Mouse (Mus musculus) erythroblast, embryonic 14.5 days (primary cell): Measurements from ENCODE around the gene Ssx2ip. TPM values are rescaled to one million over a fixed set of nuclear protein-coding genes. Genes with fewer than 3 reads are reported as not detected.

Source experiments
- H3K27me3 ChIP-seq: 2 replicates; pipeline ENCODE4 v1.6.1; 2012; ENCODE audit warnings: inconsistent platforms; ENCODE audit not compliant: control insufficient read depth
- H3K36me3 ChIP-seq: 2 replicates; pipeline ENCODE4 v1.6.1; 2012; ENCODE audit warnings: mild to moderate bottlenecking, inconsistent platforms; ENCODE audit not compliant: control insufficient read depth
- H3K4me1 ChIP-seq: 2 replicates; pipeline ENCODE4 v1.6.1; 2012; ENCODE audit warnings: inconsistent platforms; ENCODE audit not compliant: control insufficient read depth
- H3K4me3 ChIP-seq: replicated peaks from 2 replicates; pipeline ENCODE3; 2012; ENCODE audit warnings: moderate library complexity, mild to moderate bottlenecking, inconsistent platforms
- H3K9me3 ChIP-seq: 2 replicates; pipeline ENCODE4 v1.6.1; 2012; ENCODE audit warnings: low read length, inconsistent platforms, mixed read lengths; ENCODE audit not compliant: control insufficient read depth
- GATA1 ChIP-seq: IDR thresholded peaks from 2 replicates; pipeline ENCODE4 v1.6.1; 2012; ENCODE audit warnings: low read length, inconsistent platforms, mixed read lengths
- TAL1 ChIP-seq: IDR thresholded peaks from 3 replicates; pipeline ENCODE4 v1.6.1; 2012; ENCODE audit warnings: low read length, inconsistent platforms, mixed read lengths
- polyA plus RNA-seq: library from polyadenylated mRNA; stranded (reverse); fragments of >175 nt; gene quantifications from 2 replicates; pipeline ENCODE4 v1.2.3, GENCODE M21; 2012

Ssx2ip gene
- polyA plus RNA-seq, 1 experiment: 7.2 TPM

- Histone ChIP-seq H3K9me3 (no peaks in the 10 kb centered on the region), H3K27me3 (no peaks in the 10 kb centered on the region), H3K36me3 (no peaks in the 10 kb centered on the region), H3K4me1 (peaks cover 82% of the 10 kb centered on the region), H3K4me3 (peak overlapping the region; percentile 42)
- peak; percentile 90 for TF ChIP-seq TAL1
- TF ChIP-seq GATA1: peak; percentile 66
Observed at GRCm38 (mm10) chr3:146376337-146377130, 27.9 kb upstream of the Ssx2ip start.

- peaks cover 84% of the 10 kb centered on the region for H3K4me1 ChIP-seq
- no peaks in the 10 kb centered on the region for H3K36me3 ChIP-seq
- TF ChIP-seq TAL1: no peak
- no peak for TF ChIP-seq GATA1
- H3K9me3 ChIP-seq: no peaks in the 10 kb centered on the region
- H3K4me3 ChIP-seq: no peak overlapping the region
- no peaks in the 10 kb centered on the region for H3K27me3 ChIP-seq
Observed at GRCm38 (mm10) chr3:146377216-146377615, 27.2 kb upstream of the Ssx2ip start.

GRCm38 (mm10) chr3:146378753-146379152 lies 25.7 kb upstream of the Ssx2ip start:
- Histone ChIP-seq H3K4me3 (no peak overlapping the region), H3K27me3 (no peaks in the 10 kb centered on the region), H3K4me1 (peaks cover 80% of the 10 kb centered on the region), H3K9me3 (peaks cover 5% of the 10 kb centered on the region), H3K36me3 (no peaks in the 10 kb centered on the region)
- no peak for TF ChIP-seq GATA1
- TF ChIP-seq TAL1: no peak

- H3K9me3 ChIP-seq: peaks cover 5% of the 10 kb centered on the region
- H3K36me3 ChIP-seq: no peaks in the 10 kb centered on the region
- no peak overlapping the region for H3K4me3 ChIP-seq
- H3K4me1 ChIP-seq: peaks cover 74% of the 10 kb centered on the region
- no peak for TF ChIP-seq TAL1
- TF ChIP-seq GATA1: no peak
- no peaks in the 10 kb centered on the region for H3K27me3 ChIP-seq
Observed at GRCm38 (mm10) chr3:146379740-146380466, 24.5 kb upstream of the Ssx2ip start.

- Histone ChIP-seq H3K9me3 (peaks cover 5% of the 10 kb centered on the region), H3K4me1 (peaks cover 65% of the 10 kb centered on the region), H3K4me3 (no peak overlapping the region), H3K27me3 (peaks cover under 1% of the 10 kb centered on the region; the same call in 1 of the 2 replicates), H3K36me3 (no peaks in the 10 kb centered on the region)
- TF ChIP-seq TAL1 (no peak), GATA1 (no peak)
Observed at GRCm38 (mm10) chr3:146380874-146381273, 23.6 kb upstream of the Ssx2ip start.

- H3K4me1 ChIP-seq: peaks cover 63% of the 10 kb centered on the region
- H3K9me3 ChIP-seq: peaks cover 5% of the 10 kb centered on the region
- TF ChIP-seq GATA1 (no peak), TAL1 (no peak)
- H3K36me3 ChIP-seq: no peaks in the 10 kb centered on the region
- H3K4me3 ChIP-seq: no peak overlapping the region
- H3K27me3 ChIP-seq: peaks cover 5% of the 10 kb centered on the region
Observed at GRCm38 (mm10) chr3:146381471-146381870, 23.0 kb upstream of the Ssx2ip start.

- H3K9me3 ChIP-seq: peaks cover 10% of the 10 kb centered on the region
- no peak overlapping the region for H3K4me3 ChIP-seq
- peaks cover 8% of the 10 kb centered on the region for H3K27me3 ChIP-seq
- TF ChIP-seq GATA1 (no peak), TAL1 (no peak)
- H3K36me3 ChIP-seq: no peaks in the 10 kb centered on the region
- peaks cover 42% of the 10 kb centered on the region for H3K4me1 ChIP-seq
Observed at GRCm38 (mm10) chr3:146386800-146387199, 17.6 kb upstream of the Ssx2ip start.

- Histone ChIP-seq H3K36me3 (no peaks in the 10 kb centered on the region), H3K9me3 (peaks cover 5% of the 10 kb centered on the region; the same call in 1 of the 2 replicates), H3K4me1 (peaks cover 83% of the 10 kb centered on the region), H3K4me3 (peak overlapping the region; percentile 55), H3K27me3 (peaks cover 3% of the 10 kb centered on the region; the same call in 1 of the 2 replicates)
- TF ChIP-seq TAL1: no peak
- no peak for TF ChIP-seq GATA1
Observed at GRCm38 (mm10) chr3:146392656-146393321, 11.7 kb upstream of the Ssx2ip start.

GRCm38 (mm10) chr3:146393641-146394100 lies 10.8 kb upstream of the Ssx2ip start:
- H3K36me3 ChIP-seq: no peaks in the 10 kb centered on the region
- peaks cover 3% of the 10 kb centered on the region; the same call in 1 of the 2 replicates for H3K27me3 ChIP-seq
- H3K4me3 ChIP-seq: peak overlapping the region; percentile 55
- H3K9me3 ChIP-seq: peaks cover 4% of the 10 kb centered on the region; the same call in 1 of the 2 replicates
- H3K4me1 ChIP-seq: peaks cover 83% of the 10 kb centered on the region
- TF ChIP-seq GATA1 (peak; percentile 22; the same call in 1 of the 2 replicates), TAL1 (0 out of 3 replicates have a peak, but pooled peaks have one; percentile 34)
